In the genomic region with DNA sequence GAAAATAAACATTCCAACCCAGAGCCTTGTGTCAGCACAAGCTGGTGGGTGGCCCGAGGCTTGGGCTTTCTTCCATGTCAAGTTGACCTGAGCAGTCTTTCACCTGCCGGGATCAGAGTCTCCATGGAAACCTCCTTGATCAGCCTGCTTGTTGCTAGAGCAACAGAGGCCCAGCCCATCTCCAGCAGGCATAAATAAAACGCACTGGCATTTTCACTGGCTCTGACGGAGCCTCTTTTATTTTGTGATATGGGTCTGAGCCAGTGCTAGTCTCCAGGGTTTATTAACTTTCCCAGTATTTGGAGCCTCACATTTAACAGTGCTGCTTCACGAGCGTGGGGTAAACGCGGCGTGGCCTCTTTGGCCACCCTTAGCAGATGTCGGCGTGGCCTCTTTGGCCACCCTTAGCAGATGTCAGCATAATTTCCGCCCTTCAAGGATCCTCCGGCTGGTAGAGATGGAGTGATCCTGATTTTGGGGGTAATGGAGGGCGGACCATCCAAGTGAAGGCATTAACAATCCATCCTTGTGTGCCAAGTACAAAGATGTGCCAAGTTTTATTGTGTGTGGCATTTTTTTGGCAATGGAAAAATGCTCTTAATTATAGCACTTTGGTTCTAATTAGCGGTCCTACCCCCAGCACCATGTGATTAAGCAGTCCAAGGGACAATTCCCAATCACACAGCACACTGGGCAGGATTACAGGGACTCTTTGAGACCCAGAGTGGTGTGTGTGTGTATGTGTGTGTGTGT, we compare ENCODE assay signal across 7 mouse cellular contexts. TPM values are rescaled to one million over a fixed set of nuclear protein-coding genes. Genes with fewer than 3 reads are reported as not detected.
DNase-seq lines count a peak whose midpoint lies in the region.

No protein-coding gene starts in this region.

- peak; percentile 48 to 58 for DNase-seq in adrenal gland, postnatal 36 days
- DNase-seq in cerebellum, postnatal 36 days = peak; percentile 71
- DNase-seq in frontal cortex, postnatal 25 days (ENCODE audit: low spot score in 2 of 2) = peak; percentile 38 to 57
- peak; percentile 74 to 84 for DNase-seq in layer of hippocampus, adult 18-20 months (ENCODE audit: low spot score in 2 of 2)
- peak; percentile 21 for DNase-seq in lung, postnatal 25 days (ENCODE audit: low spot score)
- DNase-seq in right cerebral cortex, postnatal 10 days (ENCODE audit: low spot score in 2 of 2) = peak; percentile 81 to 92
- no peak for DNase-seq in thymus, postnatal 4 days

RNA-seq across cellular contexts. Expression of a gene that starts 39.2 kb away (rescaled TPM):
- total RNA-seq in adrenal gland, postnatal 36 days (2021) = 100 to 1,000 TPM in 1 of 2 experiments, 10 to 100 TPM in 1; 83.2 to 121 TPM
- total RNA-seq in layer of hippocampus, adult 18-20 months (2021) = 100 to 1,000 TPM; 118 to 123 TPM
